Mouse (Mus musculus) hindbrain, embryonic 10.5 days (tissue): ENCODE data around the gene Ube3c. TPM values are rescaled to one million over a fixed set of nuclear protein-coding genes. Genes with fewer than 3 reads are reported as not detected.
"Not testable (repeated sequence)": the region's sequence is repeated elsewhere in the genome, so short reads cannot be mapped to it uniquely, and the experiment has no call there.

Source experiments
- DNase-seq: peaks from one replicate; pipeline ENCODE4 v3.0.0-alpha.2; 2017; ENCODE audit warnings: low spot score
- H3K27ac ChIP-seq: fragments of 300-500 bp; sonication (generic); 2 replicates; pipeline ENCODE4 v1.5.1; 2016; ENCODE audit warnings: mild to moderate bottlenecking, moderate library complexity
- H3K27me3 ChIP-seq: fragments of 300-500 bp; sonication (generic); 2 replicates; pipeline ENCODE4 v1.6.1; 2016; ENCODE audit warnings: mild to moderate bottlenecking; ENCODE audit not compliant: poor library complexity, insufficient read depth, severe bottlenecking
- H3K36me3 ChIP-seq: fragments of 300-500 bp; sonication (generic); 2 replicates; pipeline ENCODE4 v1.6.1; 2016; ENCODE audit warnings: mild to moderate bottlenecking, moderate library complexity
- H3K4me1 ChIP-seq: fragments of 300-500 bp; sonication (generic); replicated peaks from 2 replicates; pipeline ENCODE4 v1.6.1; 2016; ENCODE audit warnings: mild to moderate bottlenecking
- H3K4me3 ChIP-seq: fragments of 300-500 bp; sonication (generic); 2 replicates; pipeline ENCODE4 v1.5.1; 2016; ENCODE audit warnings: mild to moderate bottlenecking, moderate library complexity
- H3K9me3 ChIP-seq: fragments of 300-500 bp; sonication (generic); 2 replicates; pipeline ENCODE4 v1.6.1; 2016; ENCODE audit warnings: mild to moderate bottlenecking, moderate library complexity
- WGBS: fragments of 180-500 bp; shearing (Covaris S2); methylation state at CpG from one replicate; pipeline ENCODE4 v1.1.7; 2016; 5-methylcytosine and 5-hydroxymethylcytosine counted together
- polyA plus RNA-seq: library from polyadenylated mRNA; unstranded; fragments of >200 nt; fragmentation: Nextera tagmentation; extraction: Ambion mirVana; gene quantifications from 2 replicates; pipeline ENCODE4 v1.2.1, GENCODE M21; 2016

The Ube3c gene
- 23.3 and 23.7 TPM in 2 replicates for polyA plus RNA-seq

GRCm38 (mm10) chr5:29568848-29569377 is at the start of gene Ube3c:
Ube3c (plus strand) TSS chr5:29569242.
- peak; percentile 99 for DNase-seq
- peaks cover 4% of the 10 kb centered on the region; the same call in 1 of the 2 replicates for H3K27me3 ChIP-seq
- under 1% methylated on average over 72 of the region's 72 CpGs for WGBS

GRCm38 (mm10) chr5:29560111-29560510 is 8.9 kb upstream of the Ube3c start:
- no peaks in the 10 kb centered on the region for H3K4me1 ChIP-seq
- DNase-seq, result no peak
- no peaks in the 10 kb centered on the region for H3K9me3 ChIP-seq
- no peaks in the 10 kb centered on the region for H3K36me3 ChIP-seq
- no peak overlapping the region for H3K27ac ChIP-seq
- H3K27me3 ChIP-seq, result no peaks in the 10 kb centered on the region
- H3K4me3 ChIP-seq, result no peak overlapping the region
- 89% methylated on average over 5 of the region's 5 CpGs for WGBS

More at GRCm38 (mm10) chr5:29568848-29569377, at the start of gene Ube3c:
- H3K9me3 ChIP-seq, result no peaks in the 10 kb centered on the region
- peak within 1 kb of the TSS; percentile 82 for H3K4me3 ChIP-seq
- peaks cover 28% of the 10 kb centered on the region for H3K36me3 ChIP-seq
- H3K4me1 ChIP-seq, result peaks cover 14% of the 10 kb centered on the region
- H3K27ac ChIP-seq, result peak within 1 kb of the TSS; percentile 92

- Histone ChIP-seq H3K27me3 (no peaks in the 10 kb centered on the region), H3K9me3 (no peaks in the 10 kb centered on the region), H3K4me1 (no peaks in the 10 kb centered on the region), H3K27ac (no peak overlapping the region), H3K36me3 (no peaks in the 10 kb centered on the region), H3K4me3 (no peak overlapping the region)
- no peak for DNase-seq
- WGBS, result 82% methylated on average over 2 of the region's 2 CpGs
Observed at GRCm38 (mm10) chr5:29560667-29561066, 8.4 kb upstream of the Ube3c start.

GRCm38 (mm10) chr5:29569378-29570280 is 587 bp downstream of the Ube3c start:
- H3K27ac ChIP-seq, result peak overlapping the region; percentile 92
- peaks cover 14% of the 10 kb centered on the region for H3K4me1 ChIP-seq
- H3K4me3 ChIP-seq, result peak overlapping the region; percentile 82
- H3K27me3 ChIP-seq, result peaks cover 4% of the 10 kb centered on the region; the same call in 1 of the 2 replicates
- DNase-seq, result no peak
- peaks cover 35% of the 10 kb centered on the region for H3K36me3 ChIP-seq
- H3K9me3 ChIP-seq, result no peaks in the 10 kb centered on the region
- 2% methylated on average over 66 of the region's 67 CpGs for WGBS

GRCm38 (mm10) chr5:29574286-29574685 is 5.2 kb downstream of the Ube3c start:
- Histone ChIP-seq H3K4me1 (peaks cover 14% of the 10 kb centered on the region), H3K36me3 (peaks cover 49% of the 10 kb centered on the region)
- not testable (repeated sequence) for H3K4me3 ChIP-seq, H3K27me3 ChIP-seq, DNase-seq, H3K27ac ChIP-seq, H3K9me3 ChIP-seq
- WGBS, result 87% methylated on average over 11 of the region's 11 CpGs

- WGBS, result 85% methylated on average over 2 of the region's 2 CpGs
- H3K27ac ChIP-seq, result no peak overlapping the region
- no peak for DNase-seq
- H3K4me1 ChIP-seq, result peaks cover 8% of the 10 kb centered on the region
- no peak overlapping the region for H3K4me3 ChIP-seq
- peaks cover 49% of the 10 kb centered on the region for H3K36me3 ChIP-seq
- H3K27me3 ChIP-seq, result no peaks in the 10 kb centered on the region
- H3K9me3 ChIP-seq, result no peaks in the 10 kb centered on the region
Observed at GRCm38 (mm10) chr5:29575085-29575484, 6.0 kb downstream of the Ube3c start.

- no peaks in the 10 kb centered on the region for H3K9me3 ChIP-seq
- DNase-seq, result no peak
- no peaks in the 10 kb centered on the region for H3K27me3 ChIP-seq
- H3K4me1 ChIP-seq, result no peaks in the 10 kb centered on the region
- no peak overlapping the region for H3K27ac ChIP-seq
- peaks cover 41% of the 10 kb centered on the region for H3K36me3 ChIP-seq
- 93% methylated on average over 4 of the region's 4 CpGs for WGBS
- H3K4me3 ChIP-seq, result no peak overlapping the region
Observed at GRCm38 (mm10) chr5:29577795-29578631, 9.0 kb downstream of the Ube3c start.

GRCm38 (mm10) chr5:29583880-29584595 is 15.0 kb downstream of the Ube3c start:
- Histone ChIP-seq H3K9me3 (no peaks in the 10 kb centered on the region), H3K27me3 (no peaks in the 10 kb centered on the region), H3K4me3 (no peak overlapping the region), H3K4me1 (no peaks in the 10 kb centered on the region), H3K36me3 (peaks cover 24% of the 10 kb centered on the region), H3K27ac (no peak overlapping the region)
- DNase-seq, result no peak
- WGBS, result 94% methylated on average over 2 of the region's 2 CpGs

GRCm38 (mm10) chr5:29592161-29592560 is 23.1 kb downstream of the Ube3c start:
- not testable (repeated sequence) for H3K4me3 ChIP-seq, H3K27me3 ChIP-seq, H3K4me1 ChIP-seq, H3K27ac ChIP-seq, DNase-seq
- H3K9me3 ChIP-seq, result peaks cover 18% of the 10 kb centered on the region
- peaks cover 93% of the 10 kb centered on the region for H3K36me3 ChIP-seq
- WGBS, result 99% methylated on average over 7 of the region's 7 CpGs

GRCm38 (mm10) chr5:29606546-29606945 is 37.5 kb downstream of the Ube3c start:
- H3K4me3 ChIP-seq, result no peak overlapping the region
- no peak overlapping the region for H3K27ac ChIP-seq
- DNase-seq, result no peak
- H3K36me3 ChIP-seq, result peaks cover 84% of the 10 kb centered on the region
- H3K27me3 ChIP-seq, result no peaks in the 10 kb centered on the region
- H3K9me3 ChIP-seq, result no peaks in the 10 kb centered on the region
- 79% methylated on average over 2 of the region's 2 CpGs for WGBS
- H3K4me1 ChIP-seq, result no peaks in the 10 kb centered on the region

GRCm38 (mm10) chr5:29625610-29626009 is 56.6 kb downstream of the Ube3c start:
- Histone ChIP-seq H3K27ac (no peak overlapping the region), H3K27me3 (no peaks in the 10 kb centered on the region), H3K4me1 (no peaks in the 10 kb centered on the region), H3K36me3 (peaks cover 62% of the 10 kb centered on the region), H3K9me3 (no peaks in the 10 kb centered on the region), H3K4me3 (no peak overlapping the region)
- DNase-seq, result no peak
- 93% methylated on average over 10 of the region's 10 CpGs for WGBS

- H3K4me3 ChIP-seq, result no peak overlapping the region
- no peak overlapping the region for H3K27ac ChIP-seq
- 96% methylated on average over 2 of the region's 2 CpGs for WGBS
- no peak for DNase-seq
- no peaks in the 10 kb centered on the region for H3K9me3 ChIP-seq
- H3K27me3 ChIP-seq, result no peaks in the 10 kb centered on the region
- peaks cover 62% of the 10 kb centered on the region for H3K36me3 ChIP-seq
- no peaks in the 10 kb centered on the region for H3K4me1 ChIP-seq
Observed at GRCm38 (mm10) chr5:29629941-29630340, 60.9 kb downstream of the Ube3c start.
